Mouse (Mus musculus) midbrain, embryonic 11.5 days (tissue): ENCODE data around the gene Lag3. TPM values are rescaled to one million over a fixed set of nuclear protein-coding genes. Genes with fewer than 3 reads are reported as not detected.
"Not testable (repeated sequence)": the region's sequence is repeated elsewhere in the genome, so short reads cannot be mapped to it uniquely, and the experiment has no call there.

ENCODE experiments used
- ATAC-seq: fragments of 200-750 bp; cut with Nextera tagmentation; 2 replicates; pipeline ENCODE4 v1.8.0; 2017; ENCODE audit warnings: moderate TSS enrichment, moderate library complexity; ENCODE audit not compliant: low FRiP score
- DNase-seq: peaks from one replicate; pipeline ENCODE4 v3.0.0; 2015; ENCODE audit warnings: low spot score; ENCODE audit errors: missing footprints
- H3K27ac ChIP-seq: fragments of 300-500 bp; sonication (generic); 2 replicates; pipeline ENCODE4 v1.5.1; 2014; ENCODE audit warnings: low read depth, low read length
- H3K27me3 ChIP-seq: fragments of 300-500 bp; sonication (generic); 2 replicates; pipeline ENCODE4 v1.6.1; 2014; ENCODE audit warnings: mild to moderate bottlenecking, low read length, moderate library complexity, mixed read lengths; ENCODE audit not compliant: control insufficient read depth, insufficient read depth
- H3K36me3 ChIP-seq: fragments of 300-500 bp; sonication (generic); 2 replicates; pipeline ENCODE4 v1.6.1; 2014; ENCODE audit warnings: mild to moderate bottlenecking, low read length, moderate library complexity, mixed read lengths; ENCODE audit not compliant: control insufficient read depth, insufficient read depth
- H3K4me1 ChIP-seq: fragments of 300-500 bp; sonication (generic); 2 replicates; pipeline ENCODE4 v1.6.1; 2014; ENCODE audit warnings: low read length; ENCODE audit not compliant: control insufficient read depth, insufficient read depth
- H3K4me2 ChIP-seq: fragments of 300-500 bp; sonication (generic); 2 replicates; pipeline ENCODE4 v1.6.1; 2014; ENCODE audit warnings: mild to moderate bottlenecking, moderate library complexity
- H3K4me3 ChIP-seq: fragments of 300-500 bp; sonication (generic); 2 replicates; pipeline ENCODE4 v1.5.1; 2014; ENCODE audit warnings: low read depth, low read length
- H3K9ac ChIP-seq: fragments of 300-500 bp; sonication (generic); 2 replicates; pipeline ENCODE4 v1.6.1; 2014; ENCODE audit warnings: low read length
- H3K9me3 ChIP-seq: fragments of 300-500 bp; sonication (generic); 2 replicates; pipeline ENCODE4 v1.6.1; 2016; ENCODE audit warnings: low read length; ENCODE audit not compliant: control insufficient read depth
- WGBS: fragments of 180-500 bp; shearing (Covaris S2); extraction: QIAGEN DNeasy Blood & Tissue Kit; methylation state at CpG from one replicate; pipeline ENCODE4 v1.1.7; 2014; 5-methylcytosine and 5-hydroxymethylcytosine counted together
- polyA plus RNA-seq: library from polyadenylated mRNA; unstranded; fragments of >200 nt; fragmentation: Nextera tagmentation; extraction: Ambion mirVana; gene quantifications from 2 replicates; pipeline ENCODE4 v1.2.1, GENCODE M21; 2014

The Lag3 gene
- polyA plus RNA-seq, 1 experiment from 2014 or later, result 2.4 TPM

DNA sequence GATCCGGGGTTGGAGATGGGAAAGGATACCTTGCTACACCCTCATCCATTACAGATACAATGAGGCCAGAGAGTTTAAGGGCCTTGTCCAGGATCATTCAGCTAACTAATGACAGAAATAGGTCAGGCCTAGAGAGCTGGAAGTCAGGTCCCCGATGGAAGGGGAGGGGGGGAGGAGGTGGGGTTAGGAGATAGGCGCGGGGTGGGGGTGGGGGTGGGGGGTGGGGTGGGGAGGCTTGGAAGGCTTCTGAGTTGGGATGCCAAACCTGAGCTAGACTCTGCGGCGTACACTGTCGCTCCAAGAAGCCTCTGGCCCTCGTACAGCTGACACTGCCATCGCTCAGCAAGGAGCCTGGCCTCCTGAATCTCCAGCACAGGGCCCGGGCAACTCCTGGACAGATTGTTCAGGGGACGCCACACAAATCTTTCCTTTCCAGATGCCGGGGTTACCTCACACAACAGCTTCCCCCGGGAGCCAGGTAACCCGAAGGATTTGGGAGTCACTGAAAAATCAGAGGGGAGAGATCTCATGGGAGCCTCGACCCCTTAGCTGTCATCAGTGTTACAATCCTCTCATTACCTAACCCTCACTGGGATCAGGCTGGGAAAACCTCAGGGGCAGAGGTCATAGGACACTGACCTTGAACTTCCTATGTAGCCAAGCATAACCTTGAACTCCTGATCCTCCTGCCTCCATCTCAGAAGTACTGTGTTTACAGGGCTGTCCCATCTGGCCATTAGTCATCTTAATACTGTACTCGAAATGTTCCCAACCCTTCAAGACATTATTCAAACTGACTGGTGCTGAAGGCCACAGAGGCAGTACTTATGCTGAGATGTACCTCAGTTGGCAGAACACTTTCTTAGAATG, 6.3 kb downstream of the Lag3 start:
- Histone ChIP-seq H3K27me3 (peaks cover 11% of the 10 kb centered on the region), H3K9me3 (no peaks in the 10 kb centered on the region), H3K9ac (peak overlapping the region; percentile 72), H3K4me1 (peaks cover 22% of the 10 kb centered on the region), H3K36me3 (no peaks in the 10 kb centered on the region), H3K27ac (peak overlapping the region; percentile 98), H3K4me2 (peak overlapping the region; percentile 77), H3K4me3 (peak overlapping the region; percentile 37; the same call in 1 of the 2 replicates)
- WGBS, result 28% methylated on average over 16 of the region's 16 CpGs
- no peak for ATAC-seq
- DNase-seq, result peak; percentile 86

DNA sequence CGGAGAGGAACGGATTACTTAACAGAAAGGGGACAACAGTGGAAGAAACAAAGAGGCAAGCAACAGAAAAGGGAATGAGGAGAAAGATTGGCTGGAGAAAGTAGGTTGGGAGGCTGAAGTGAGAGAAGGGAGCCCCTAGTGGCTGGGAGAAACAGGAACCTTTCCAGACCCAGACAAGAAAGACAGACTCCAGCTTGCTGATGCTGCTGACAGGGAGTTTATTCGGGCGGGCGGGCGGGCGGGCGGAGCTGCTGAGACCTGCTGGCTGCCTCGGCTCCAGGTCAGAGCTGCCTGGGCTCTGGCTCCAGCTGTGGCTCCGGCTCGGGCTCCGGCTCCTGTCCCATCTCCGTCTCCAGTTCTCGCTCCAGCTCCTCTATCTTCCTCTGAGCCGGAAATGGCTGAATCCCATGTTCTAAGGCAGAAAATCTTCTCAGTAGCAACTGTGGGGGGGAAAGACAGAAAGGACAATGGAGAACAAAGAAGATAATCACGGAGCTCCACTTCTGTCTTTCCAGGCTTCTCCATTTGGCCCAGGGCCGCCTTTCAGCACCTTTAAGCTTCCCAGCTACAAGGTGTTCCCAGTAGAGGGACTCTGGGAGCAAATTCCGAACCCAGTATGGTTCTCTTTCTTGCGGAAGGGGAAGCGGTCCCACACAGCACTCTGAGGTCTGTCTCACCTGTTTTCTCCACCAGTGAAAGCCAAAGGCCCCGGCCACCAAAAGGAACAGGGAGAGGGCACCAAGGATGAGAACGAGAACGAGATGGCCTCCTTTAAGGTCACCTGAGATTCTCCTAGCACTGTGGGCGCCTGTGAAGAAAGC, 7.1 kb downstream of the Lag3 start:
- DNase-seq, result peak; percentile 95
- H3K9ac ChIP-seq, result peak overlapping the region; percentile 72
- H3K27me3 ChIP-seq, result peaks cover 3% of the 10 kb centered on the region
- H3K4me2 ChIP-seq, result peak overlapping the region; percentile 77
- peaks cover 16% of the 10 kb centered on the region for H3K4me1 ChIP-seq
- H3K9me3 ChIP-seq, result no peaks in the 10 kb centered on the region
- peak overlapping the region; percentile 98 for H3K27ac ChIP-seq
- 8% methylated on average over 20 of the region's 24 CpGs for WGBS
- peak; percentile 74; the same call in 1 of the 2 replicates for ATAC-seq
- H3K4me3 ChIP-seq, result peak overlapping the region; percentile 37
- no peaks in the 10 kb centered on the region for H3K36me3 ChIP-seq

DNA sequence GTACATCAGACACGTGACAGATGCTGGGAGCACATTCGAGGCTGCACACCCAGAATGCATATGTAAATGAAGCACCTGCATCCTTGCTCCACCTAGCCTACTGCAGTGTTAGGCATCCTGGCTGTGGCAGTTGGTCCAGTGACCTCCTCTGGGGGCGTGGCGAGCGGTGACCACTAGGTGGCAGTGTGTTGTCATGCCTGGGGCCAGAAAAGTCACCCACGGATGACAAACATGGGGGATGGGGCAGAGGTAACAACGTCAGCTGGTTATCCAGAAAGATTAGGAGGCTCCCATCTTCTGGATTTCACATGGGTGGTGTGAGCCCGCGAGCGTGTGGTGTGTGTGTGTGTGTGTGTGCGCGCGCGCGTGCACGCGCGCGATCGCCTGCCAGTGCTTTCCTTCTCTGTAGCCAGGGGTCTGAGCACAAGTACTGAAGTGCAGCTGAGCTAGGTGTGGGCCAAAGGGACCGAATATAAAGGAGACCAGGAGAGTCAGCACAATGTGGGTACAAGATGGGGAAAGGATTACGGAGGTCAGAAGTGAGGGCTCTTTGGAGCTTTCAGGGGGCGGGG, 7.8 kb downstream of the Lag3 start:
- DNase-seq (peak; percentile 99), ATAC-seq (peak; percentile 88)
- Histone ChIP-seq H3K27ac (peak overlapping the region; percentile 98), H3K4me2 (peak overlapping the region; percentile 77), H3K9me3 (no peaks in the 10 kb centered on the region), H3K4me1 (peaks cover 16% of the 10 kb centered on the region), H3K9ac (peak overlapping the region; percentile 72), H3K36me3 (no peaks in the 10 kb centered on the region), H3K27me3 (peaks cover 3% of the 10 kb centered on the region), H3K4me3 (peak overlapping the region; percentile 37)
- under 1% methylated on average over 23 of the region's 23 CpGs for WGBS

GRCm38 (mm10) chr6:124901851-124902250, 9.7 kb downstream of the Lag3 start:
- Histone ChIP-seq H3K9me3 (no peaks in the 10 kb centered on the region), H3K36me3 (no peaks in the 10 kb centered on the region)
- no peak for ATAC-seq

GRCm38 (mm10) chr6:124900801-124901480, 10.6 kb downstream of the Lag3 start:
- ATAC-seq (no peak), DNase-seq (peak; percentile 83)
- H3K4me2 ChIP-seq, result no peak overlapping the region
- H3K27ac ChIP-seq, result no peak overlapping the region
- H3K9me3 ChIP-seq, result no peaks in the 10 kb centered on the region
- H3K9ac ChIP-seq, result no peak overlapping the region
- peaks cover 16% of the 10 kb centered on the region for H3K4me1 ChIP-seq
- no peaks in the 10 kb centered on the region for H3K36me3 ChIP-seq
- H3K27me3 ChIP-seq, result no peaks in the 10 kb centered on the region
- 50% methylated on average over 10 of the region's 10 CpGs for WGBS
- no peak overlapping the region for H3K4me3 ChIP-seq

More at GRCm38 (mm10) chr6:124901851-124902250, 9.7 kb downstream of the Lag3 start:
- peaks cover 16% of the 10 kb centered on the region for H3K4me1 ChIP-seq
- no peak overlapping the region for H3K9ac ChIP-seq
- DNase-seq, result peak; percentile 59
- no peaks in the 10 kb centered on the region for H3K27me3 ChIP-seq
- no peak overlapping the region for H3K4me2 ChIP-seq
- no peak overlapping the region for H3K4me3 ChIP-seq
- H3K27ac ChIP-seq, result no peak overlapping the region

GRCm38 (mm10) chr6:124900056-124900800, 11.3 kb downstream of the Lag3 start:
- DNase-seq (no peak), ATAC-seq (no peak)
- Histone ChIP-seq H3K4me2 (no peak overlapping the region), H3K27ac (no peak overlapping the region), H3K27me3 (no peaks in the 10 kb centered on the region), H3K36me3 (no peaks in the 10 kb centered on the region), H3K4me3 (no peak overlapping the region), H3K9ac (no peak overlapping the region), H3K4me1 (peaks cover 13% of the 10 kb centered on the region), H3K9me3 (no peaks in the 10 kb centered on the region)
- 60% methylated on average over 8 of the region's 8 CpGs for WGBS

- H3K4me3 ChIP-seq, result no peak overlapping the region
- H3K4me2 ChIP-seq, result no peak overlapping the region
- no peaks in the 10 kb centered on the region for H3K27me3 ChIP-seq
- ATAC-seq (no peak), DNase-seq (no peak)
- H3K9ac ChIP-seq, result no peak overlapping the region
- no peaks in the 10 kb centered on the region for H3K9me3 ChIP-seq
- H3K27ac ChIP-seq, result no peak overlapping the region
- peaks cover 2% of the 10 kb centered on the region; the same call in 1 of the 2 replicates for H3K4me1 ChIP-seq
- WGBS, result 56% methylated on average over 3 of the region's 3 CpGs
- no peaks in the 10 kb centered on the region for H3K36me3 ChIP-seq
Measured at GRCm38 (mm10) chr6:124898359-124898758, 13.1 kb downstream of the Lag3 start.

GRCm38 (mm10) chr6:124894113-124894512, 17.4 kb downstream of the Lag3 start:
- 93% methylated on average over 2 of the region's 2 CpGs for WGBS
- H3K4me3 ChIP-seq, DNase-seq, H3K36me3 ChIP-seq, H3K9me3 ChIP-seq, ATAC-seq, H3K27me3 ChIP-seq, H3K4me2 ChIP-seq, H3K9ac ChIP-seq, H3K27ac ChIP-seq, H3K4me1 ChIP-seq: not testable (repeated sequence)
